Mouse (Mus musculus) frontal cortex, adult (tissue): ENCODE measurements around the gene Snai1.

Source experiments
- ATAC-seq: cut with Nextera tagmentation; 2 replicates; pipeline ENCODE4 v1.9.2; 2017; ENCODE audit warnings: mild to moderate bottlenecking, moderate library complexity, mixed read lengths; ENCODE audit not compliant: low TSS enrichment

Snai1 gene

GRCm38 (mm10) chr2:167519606-167520252 lies 18.3 kb upstream of the Snai1 start:
- ATAC-seq = no peak

GRCm38 (mm10) chr2:167528278-167528677 lies 9.7 kb upstream of the Snai1 start:
- peak; percentile 74 for ATAC-seq

GRCm38 (mm10) chr2:167529935-167530513 lies 8.0 kb upstream of the Snai1 start:
- no peak for ATAC-seq

- ATAC-seq = no peak
Measured at GRCm38 (mm10) chr2:167530536-167530935, 7.5 kb upstream of the Snai1 start.

GRCm38 (mm10) chr2:167532131-167532530 lies 5.9 kb upstream of the Snai1 start:
- ATAC-seq = peak; percentile 47; the same call in 1 of the 2 replicates

- no peak for ATAC-seq
Measured at GRCm38 (mm10) chr2:167533880-167534279, 4.1 kb upstream of the Snai1 start.

- ATAC-seq = no peak
Measured at GRCm38 (mm10) chr2:167536320-167536945, 1.6 kb upstream of the Snai1 start.

GRCm38 (mm10) chr2:167538671-167539306 lies 794 bp downstream of the Snai1 start:
- no peak for ATAC-seq

- ATAC-seq = no peak
Measured at GRCm38 (mm10) chr2:167539536-167540476, 1.8 kb downstream of the Snai1 start.

- ATAC-seq = no peak
Measured at GRCm38 (mm10) chr2:167540477-167541110, 2.6 kb downstream of the Snai1 start.

GRCm38 (mm10) chr2:167541324-167541723 lies 3.3 kb downstream of the Snai1 start:
- no peak for ATAC-seq

- no peak for ATAC-seq
Measured at GRCm38 (mm10) chr2:167541761-167542160, 3.8 kb downstream of the Snai1 start.

GRCm38 (mm10) chr2:167542361-167542760 lies 4.4 kb downstream of the Snai1 start:
- ATAC-seq = no peak

GRCm38 (mm10) chr2:167543121-167544003 lies 5.4 kb downstream of the Snai1 start:
- ATAC-seq = no peak

- ATAC-seq = no peak
Measured at GRCm38 (mm10) chr2:167544004-167544356, 6.0 kb downstream of the Snai1 start.

- no peak for ATAC-seq
Measured at GRCm38 (mm10) chr2:167544456-167544855, 6.5 kb downstream of the Snai1 start.

GRCm38 (mm10) chr2:167546447-167547195 lies 8.6 kb downstream of the Snai1 start:
- ATAC-seq = no peak

- ATAC-seq = no peak
Measured at GRCm38 (mm10) chr2:167547444-167547843, 9.4 kb downstream of the Snai1 start.

GRCm38 (mm10) chr2:167548961-167549360 lies 11.0 kb downstream of the Snai1 start:
- no peak for ATAC-seq
